Mouse (Mus musculus): ENCODE data around the gene Chn2. TPM values are rescaled to one million over a fixed set of nuclear protein-coding genes. Genes with fewer than 3 reads are reported as not detected.

Chn2 gene
- total and polyA plus RNA-seq, 3 experiments: not detected

DNA sequence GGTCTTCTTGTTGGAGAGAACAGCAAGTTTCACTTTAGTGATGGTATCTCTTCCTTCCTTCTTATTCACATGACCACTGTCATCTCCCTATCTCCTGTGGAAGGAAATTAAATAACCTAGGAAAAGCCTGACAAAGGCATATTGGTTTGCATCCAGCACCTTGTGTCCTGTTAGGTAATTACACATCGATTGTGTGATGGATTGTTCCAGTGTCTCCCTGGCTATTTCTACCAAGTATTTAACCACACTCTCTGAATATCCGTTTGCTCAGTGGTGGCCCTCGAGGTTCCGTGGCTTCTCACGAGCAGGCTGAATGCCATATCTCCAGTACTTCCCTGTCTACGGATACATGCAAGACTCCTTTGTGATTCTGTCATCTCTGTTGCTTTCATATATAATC, 164.6 kb downstream of the Chn2 start:
- Histone ChIP-seq H3K79me2 (ENCODE audit: control insufficient read depth, insufficient read depth, low read length, poor library complexity) (no peaks in the 10 kb centered on the region), H3K27me3 (ENCODE audit: control insufficient read depth in 1 of 2, insufficient read depth in 2 of 2, low read length in 2 of 2) (no peaks in the 10 kb centered on the region; a peak in 1 of 4 replicates), H3K27ac (ENCODE audit: control insufficient read depth, low read depth, low read length) (no peak overlapping the region), H3K4me1 (ENCODE audit: control insufficient read depth in 1 of 2, insufficient read depth in 2 of 2, low read length in 2 of 2) (no peaks in the 10 kb centered on the region), H3K9me3 (replicated peaks; ENCODE audit: insufficient read depth, low read length) (no peaks in the 10 kb centered on the region), H3K36me3 (ENCODE audit: control insufficient read depth in 1 of 2, insufficient read depth in 2 of 2, low read length in 2 of 2) (no peaks in the 10 kb centered on the region), H3K4me3 (ENCODE audit: control insufficient read depth in 1 of 2, insufficient read depth in 1 of 2, low read depth in 2 of 2, low read length in 2 of 2) (no peak overlapping the region), H3K9ac (ENCODE audit: control insufficient read depth, low read depth, low read length, poor library complexity, severe bottlenecking) (no peak overlapping the region)
- TF ChIP-seq MYC (IDR thresholded peaks at IDR 0.05; ENCODE audit: low read depth, low read length) (no peak), MYB (IDR thresholded peaks at IDR 0.05; ENCODE audit: low read depth, low read length) (no peak), TBP (IDR thresholded peaks at IDR 0.05; ENCODE audit: low read depth, low read length) (no peak), E2F4 (IDR thresholded peaks at IDR 0.05; ENCODE audit: borderline replicate concordance, low read depth, low read length) (no peak), JUND (IDR thresholded peaks at IDR 0.05; ENCODE audit: low read depth, low read length) (no peak)
- no peak for DNase-seq (ENCODE audit: low read depth, low spot score)

- no peak overlapping the region for H3K27ac ChIP-seq (ENCODE audit: control insufficient read depth, low read depth, low read length)
These were observed 165.6 kb downstream of the Chn2 start for GRCm38 (mm10) chr6:54204931-54205330.

DNA sequence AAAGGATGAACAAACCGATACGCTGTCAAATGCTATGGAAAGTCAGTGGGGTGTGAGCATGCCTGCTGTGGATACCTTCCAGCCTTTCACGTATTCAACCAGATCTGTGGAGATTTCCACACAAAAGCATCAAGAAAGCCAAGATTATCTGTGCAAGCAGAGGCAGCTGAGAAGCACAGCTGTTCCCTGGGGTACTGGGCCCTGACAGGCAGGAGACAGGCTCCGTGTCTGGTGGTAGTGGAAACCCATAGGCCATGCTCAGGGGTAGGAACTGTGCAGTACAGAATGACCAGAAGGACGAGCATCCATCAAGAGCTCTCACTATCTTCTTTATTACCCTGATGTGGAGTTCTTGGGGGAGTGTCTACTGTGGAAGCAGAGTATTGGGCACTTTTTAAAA, 166.1 kb downstream of the Chn2 start:
- Histone ChIP-seq H3K27ac (ENCODE audit: control insufficient read depth, low read depth, low read length) (no peak overlapping the region), H3K9me3 (replicated peaks; ENCODE audit: insufficient read depth, low read length) (no peaks in the 10 kb centered on the region), H3K79me2 (ENCODE audit: control insufficient read depth, insufficient read depth, low read length, poor library complexity) (no peaks in the 10 kb centered on the region), H3K4me3 (ENCODE audit: control insufficient read depth in 1 of 2, insufficient read depth in 1 of 2, low read depth in 2 of 2, low read length in 2 of 2) (no peak overlapping the region), H3K36me3 (ENCODE audit: control insufficient read depth in 1 of 2, insufficient read depth in 2 of 2, low read length in 2 of 2) (no peaks in the 10 kb centered on the region), H3K4me1 (ENCODE audit: control insufficient read depth in 1 of 2, insufficient read depth in 2 of 2, low read length in 2 of 2) (no peaks in the 10 kb centered on the region), H3K9ac (ENCODE audit: control insufficient read depth, low read depth, low read length, poor library complexity, severe bottlenecking) (no peak overlapping the region), H3K27me3 (ENCODE audit: control insufficient read depth in 1 of 2, insufficient read depth in 2 of 2, low read length in 2 of 2) (no peaks in the 10 kb centered on the region; a peak in 1 of 4 replicates)
- TF ChIP-seq NRF1 (IDR thresholded peaks at IDR 0.05; ENCODE audit: insufficient read depth, low read depth, low read length, poor library complexity, severe bottlenecking) (no peak), TBP (IDR thresholded peaks at IDR 0.05; ENCODE audit: low read depth, low read length) (no peak), POLR2AphosphoS2 (IDR thresholded peaks at IDR 0.05; ENCODE audit: low read length) (no peak), RCOR1 (IDR thresholded peaks at IDR 0.05; ENCODE audit: low read depth, low read length) (no peak), USF1 (IDR thresholded peaks at IDR 0.05; ENCODE audit: low read depth, low read length) (no peak), RAD21 (IDR thresholded peaks at IDR 0.05; ENCODE audit: low read depth, low read length) (no peak), HCFC1 (IDR thresholded peaks at IDR 0.05; ENCODE audit: low read depth, low read length) (no peak), MYB (IDR thresholded peaks at IDR 0.05; ENCODE audit: low read depth, low read length) (no peak), MAFK (IDR thresholded peaks at IDR 0.05; ENCODE audit: borderline replicate concordance, low read depth, low read length) (no peak)
- DNase-seq (ENCODE audit: low read depth, low spot score): no peak

More at GRCm38 (mm10) chr6:54204931-54205330, 165.6 kb downstream of the Chn2 start:
- TF ChIP-seq MAFK (IDR thresholded peaks at IDR 0.05; ENCODE audit: borderline replicate concordance, low read depth, low read length): no peak
- TF ChIP-seq RAD21 (IDR thresholded peaks at IDR 0.05; ENCODE audit: low read depth, low read length): no peak
- Histone ChIP-seq H3K9ac (ENCODE audit: control insufficient read depth, low read depth, low read length, poor library complexity, severe bottlenecking) (no peak overlapping the region), H3K4me3 (ENCODE audit: control insufficient read depth in 1 of 2, insufficient read depth in 1 of 2, low read depth in 2 of 2, low read length in 2 of 2) (no peak overlapping the region), H3K79me2 (ENCODE audit: control insufficient read depth, insufficient read depth, low read length, poor library complexity) (no peaks in the 10 kb centered on the region), H3K4me1 (ENCODE audit: control insufficient read depth in 1 of 2, insufficient read depth in 2 of 2, low read length in 2 of 2) (no peaks in the 10 kb centered on the region), H3K27me3 (ENCODE audit: control insufficient read depth in 1 of 2, insufficient read depth in 2 of 2, low read length in 2 of 2) (no peaks in the 10 kb centered on the region; a peak in 1 of 4 replicates), H3K9me3 (replicated peaks; ENCODE audit: insufficient read depth, low read length) (no peaks in the 10 kb centered on the region), H3K36me3 (ENCODE audit: control insufficient read depth in 1 of 2, insufficient read depth in 2 of 2, low read length in 2 of 2) (no peaks in the 10 kb centered on the region)
- DNase-seq (ENCODE audit: low read depth, low spot score): no peak
